Mouse (Mus musculus) megakaryocyte, embryonic 14.5 days (primary cell): ENCODE measurements around the gene BC051142. TPM values are rescaled to one million over a fixed set of nuclear protein-coding genes. Genes with fewer than 3 reads are reported as not detected.
"Not testable (repeated sequence)": the region's sequence is repeated elsewhere in the genome, so short reads cannot be mapped to it uniquely, and the experiment has no call there.

ENCODE experiments used
- H3K27me3 ChIP-seq: replicated peaks from 2 replicates; pipeline ENCODE3; 2012; ENCODE audit warnings: inconsistent platforms
- H3K36me3 ChIP-seq: replicated peaks from 2 replicates; pipeline ENCODE3; 2012; ENCODE audit warnings: low read length, inconsistent platforms, mixed read lengths
- H3K4me1 ChIP-seq: 2 replicates; pipeline ENCODE4 v1.6.1; 2012; ENCODE audit warnings: inconsistent platforms
- H3K4me3 ChIP-seq: replicated peaks from 2 replicates; pipeline ENCODE3; 2012; ENCODE audit warnings: moderate library complexity, mild to moderate bottlenecking, inconsistent platforms
- H3K9me3 ChIP-seq: 2 replicates; pipeline ENCODE4 v1.6.1; 2012; ENCODE audit warnings: inconsistent platforms
- FLI1 ChIP-seq: IDR thresholded peaks from 2 replicates; pipeline ENCODE4 v1.6.1; 2012; ENCODE audit warnings: low read length, inconsistent platforms, mixed read lengths
- GATA1 ChIP-seq: IDR thresholded peaks from 3 replicates; pipeline ENCODE4 v1.6.1; 2012; ENCODE audit warnings: mixed read lengths, low read length, inconsistent platforms, borderline replicate concordance
- polyA plus RNA-seq: library from polyadenylated mRNA; stranded (reverse); fragments of >175 nt; gene quantifications from 2 replicates; pipeline ENCODE4 v1.2.3, GENCODE M21; 2012; ENCODE audit warnings: low replicate concordance; ENCODE audit not compliant: insufficient read depth

The BC051142 gene
- polyA plus RNA-seq, 1 experiment, result not detected

- H3K9me3 ChIP-seq, result no peaks in the 10 kb centered on the region
- no peaks in the 10 kb centered on the region for H3K4me1 ChIP-seq
- no peaks in the 10 kb centered on the region for H3K36me3 ChIP-seq
- no peak for TF ChIP-seq GATA1
- TF ChIP-seq FLI1, result no peak
- H3K4me3 ChIP-seq, result no peak overlapping the region
- peaks cover 17% of the 10 kb centered on the region for H3K27me3 ChIP-seq
Observed at GRCm38 (mm10) chr17:34496539-34496938, 97.9 kb downstream of the BC051142 start.

GRCm38 (mm10) chr17:34497319-34497718 is 98.7 kb downstream of the BC051142 start:
- not testable (repeated sequence) for H3K36me3 ChIP-seq, H3K4me1 ChIP-seq

GRCm38 (mm10) chr17:34497726-34498125 is 99.1 kb downstream of the BC051142 start:
- H3K4me3 ChIP-seq, result not testable (repeated sequence)

More at GRCm38 (mm10) chr17:34497319-34497718, 98.7 kb downstream of the BC051142 start:
- H3K9me3 ChIP-seq, H3K4me3 ChIP-seq: not testable (repeated sequence)
- H3K27me3 ChIP-seq, result peaks cover 14% of the 10 kb centered on the region

GRCm38 (mm10) chr17:34507591-34507990 is 109.0 kb downstream of the BC051142 start:
- Histone ChIP-seq H3K4me1 (no peaks in the 10 kb centered on the region), H3K9me3 (no peaks in the 10 kb centered on the region), H3K27me3 (no peaks in the 10 kb centered on the region), H3K4me3 (no peak overlapping the region), H3K36me3 (no peaks in the 10 kb centered on the region)
- TF ChIP-seq FLI1 (no peak), GATA1 (no peak)

More at GRCm38 (mm10) chr17:34497726-34498125, 99.1 kb downstream of the BC051142 start:
- H3K4me1 ChIP-seq, H3K9me3 ChIP-seq, H3K36me3 ChIP-seq: not testable (repeated sequence)
- H3K27me3 ChIP-seq, result peaks cover 12% of the 10 kb centered on the region

Other genes starting within 250 kb of the BC051142 start
- gene H2-DMb1, start 245.7 kb upstream of the BC051142 start, polyA plus RNA-seq, result 1.1 TPM in 1 of 2 replicates, not detected in the other
- 27.1 and 27.9 TPM in 2 replicates for gene Tap1, start 211.3 kb upstream of the BC051142 start, polyA plus RNA-seq
- 15.3 and 32.2 TPM in 2 replicates for gene Psmb9, start 211.1 kb upstream of the BC051142 start, polyA plus RNA-seq
- gene Psmb8, start 201.1 kb upstream of the BC051142 start, polyA plus RNA-seq, result 16.6 and 74.9 TPM in 2 replicates
- 87.3 and 103 TPM in 2 replicates for gene Tap2, start 195.3 kb upstream of the BC051142 start, polyA plus RNA-seq
- gene H2-Ob, start 159.9 kb upstream of the BC051142 start, polyA plus RNA-seq, result 0.76 TPM in 1 of 2 replicates, not detected in the other
- gene H2-Ab1, start 141.1 kb upstream of the BC051142 start, polyA plus RNA-seq, result 1.8 TPM in 1 of 2 replicates, not detected in the other
- 0.64 TPM in 1 of 2 replicates, not detected in the other for gene H2-Aa, start 111.0 kb upstream of the BC051142 start, polyA plus RNA-seq
- 2.8 TPM in 1 of 2 replicates, not detected in the other for gene H2-Eb1, start 93.0 kb upstream of the BC051142 start, polyA plus RNA-seq
- gene H2-Eb2, start 73.2 kb upstream of the BC051142 start, polyA plus RNA-seq, result not detected in 2 replicates
- gene Btnl2, start 44.0 kb upstream of the BC051142 start, polyA plus RNA-seq, result not detected in 2 replicates
- not detected in 2 replicates for gene Btnl1, start 21.7 kb upstream of the BC051142 start, polyA plus RNA-seq
- gene Btnl4, start 78.5 kb downstream of the BC051142 start, polyA plus RNA-seq, result not detected in 2 replicates
- gene Btnl6, start 118.5 kb downstream of the BC051142 start, polyA plus RNA-seq, result not detected in 2 replicates
- 0.43 TPM in 1 of 2 replicates, not detected in the other for gene Notch4, start 165.4 kb downstream of the BC051142 start, polyA plus RNA-seq
- gene Gpsm3, start 191.0 kb downstream of the BC051142 start, polyA plus RNA-seq, result 402 and 833 TPM in 2 replicates
- gene Pbx2, start 192.4 kb downstream of the BC051142 start, polyA plus RNA-seq, result 108 and 181 TPM in 2 replicates
- 32.8 and 44.2 TPM in 2 replicates for gene Ager, start 199.0 kb downstream of the BC051142 start, polyA plus RNA-seq
- gene Rnf5, start 204.9 kb downstream of the BC051142 start, polyA plus RNA-seq, result 37.8 and 101 TPM in 2 replicates
- gene Agpat1, start 205.4 kb downstream of the BC051142 start, polyA plus RNA-seq, result 165 and 309 TPM in 2 replicates
- 1.9 TPM in 1 of 2 replicates, not detected in the other for gene Egfl8, start 217.2 kb downstream of the BC051142 start, polyA plus RNA-seq
- 40.9 and 74.9 TPM in 2 replicates for gene Ppt2, start 229.7 kb downstream of the BC051142 start, polyA plus RNA-seq
- gene Prrt1, start 230.7 kb downstream of the BC051142 start, polyA plus RNA-seq, result not detected in 2 replicates
- gene Fkbpl, start 245.9 kb downstream of the BC051142 start, polyA plus RNA-seq, result 6.1 and 22.5 TPM in 2 replicates
- gene Atf6b, start 248.3 kb downstream of the BC051142 start, polyA plus RNA-seq, result 192 and 427 TPM in 2 replicates